24 mouse cellular contexts compared by ENCODE assay signal in genomic region chr11:116541183-116541582, GRCm38 (mm10). TPM values are rescaled to one million over a fixed set of nuclear protein-coding genes. Genes with fewer than 3 reads are reported as not detected.
DNase-seq lines count a peak whose midpoint lies in the region; ATAC-seq and TF ChIP-seq lines count a peak whose summit lies in the region.
"Had no signal": no experiment of that assay in that cellular context is flagged by ENCODE, and none has a peak within 500 bp of the region (broad histone marks: within the 10 kb centered on the region; RNA-seq: fewer than 3 reads in every experiment).

No protein-coding gene starts in this region.

- no peak overlapping the region for H3K27ac ChIP-seq in intestine, postnatal 0 days (ENCODE audit: low read depth, low read length)
- no peak overlapping the region for H3K27ac ChIP-seq in intestine, embryonic 15.5 days
- H3K27ac ChIP-seq in liver, embryonic 13.5 days, result 0 out of 2 replicates have a peak overlapping the region, but pooled peaks have one; percentile 15
- H3K27ac ChIP-seq in liver, embryonic 11.5 days (ENCODE audit: low read depth, low read length), result no peak overlapping the region
- H3K27ac ChIP-seq: embryonic facial prominence, embryonic 10.5 days; embryonic facial prominence, embryonic 12.5 days; forebrain, embryonic 13.5 days; forebrain, embryonic 15.5 days had no signal

- H3K4me2 ChIP-seq in intestine, postnatal 0 days (replicated peaks; ENCODE audit: low read depth), result no peak overlapping the region
- H3K4me2 ChIP-seq in intestine, embryonic 15.5 days (replicated peaks), result no peak overlapping the region
- H3K4me2 ChIP-seq in liver, embryonic 13.5 days, result no peak overlapping the region
- no peak overlapping the region for H3K4me2 ChIP-seq in liver, embryonic 11.5 days
- H3K4me2 ChIP-seq: embryonic facial prominence, embryonic 12.5 days; forebrain, embryonic 13.5 days; forebrain, embryonic 15.5 days had no signal

- H3K27me3 ChIP-seq in intestine, postnatal 0 days (replicated peaks; ENCODE audit: control insufficient read depth, insufficient read depth, low read length), result no peaks in the 10 kb centered on the region
- H3K27me3 ChIP-seq in intestine, embryonic 15.5 days (replicated peaks), result no peaks in the 10 kb centered on the region
- H3K27me3 ChIP-seq in liver, embryonic 13.5 days, result no peaks in the 10 kb centered on the region
- no peaks in the 10 kb centered on the region for H3K27me3 ChIP-seq in liver, embryonic 11.5 days (replicated peaks; ENCODE audit: control insufficient read depth, insufficient read depth, low read length)
- H3K27me3 ChIP-seq: CH12.LX; embryonic facial prominence, embryonic 12.5 days; forebrain, embryonic 13.5 days; forebrain, embryonic 15.5 days; Patski had no signal

- WGBS in intestine, postnatal 0 days, result 77% methylated on average over 11 of the region's 11 CpGs
- 91% methylated on average over 11 of the region's 11 CpGs for WGBS in intestine, embryonic 15.5 days
- 90% methylated on average over 11 of the region's 11 CpGs for WGBS in liver, embryonic 13.5 days (ENCODE audit: insufficient replicate concordance)
- WGBS in liver, embryonic 11.5 days, result 95% methylated on average over 11 of the region's 11 CpGs

- no peak overlapping the region for H3K9ac ChIP-seq in intestine, postnatal 0 days (ENCODE audit: low read depth, low read length)
- no peak overlapping the region for H3K9ac ChIP-seq in intestine, embryonic 15.5 days
- no peak overlapping the region for H3K9ac ChIP-seq in liver, embryonic 13.5 days
- no peak overlapping the region for H3K9ac ChIP-seq in liver, embryonic 11.5 days (ENCODE audit: low read depth, low read length)
- H3K9ac ChIP-seq: embryonic facial prominence, embryonic 12.5 days; forebrain, embryonic 13.5 days; forebrain, embryonic 15.5 days had no signal

- H3K4me3 ChIP-seq in intestine, postnatal 0 days (ENCODE audit: low read depth, low read length), result no peak overlapping the region
- H3K4me3 ChIP-seq in intestine, embryonic 15.5 days (replicated peaks), result no peak overlapping the region
- no peak overlapping the region for H3K4me3 ChIP-seq in liver, embryonic 13.5 days (replicated peaks)
- no peak overlapping the region for H3K4me3 ChIP-seq in liver, embryonic 11.5 days (ENCODE audit: low read depth, low read length)
- H3K4me3 ChIP-seq: embryonic facial prominence, embryonic 10.5 days; embryonic facial prominence, embryonic 12.5 days; forebrain, embryonic 13.5 days; forebrain, embryonic 15.5 days had no signal

- no peak for DNase-seq in liver, embryonic 13.5 days
- DNase-seq in liver, embryonic 11.5 days (ENCODE audit: low spot score), result no peak
- DNase-seq in kidney, postnatal 14 days, result no peak
- DNase-seq: adrenal gland, adult 8-10 months; adrenal gland, postnatal 14 days; adrenal gland, postnatal 36 days; B cell, adult 2 months; cerebellum, adult 11-12 months; cerebellum, adult 2 months; cerebellum, adult 9-10 months; cerebellum, postnatal 10 days had no signal

- ATAC-seq in intestine, postnatal 0 days, result peak; percentile 62; the same call in 1 of the 2 replicates
- ATAC-seq in intestine, embryonic 15.5 days, result no peak
- no peak for ATAC-seq in liver, embryonic 13.5 days (ENCODE audit: low read depth)
- no peak for ATAC-seq in liver, embryonic 11.5 days (replicated peaks; ENCODE audit: low FRiP score)
- ATAC-seq: activated CD4-positive, CD25-positive, alpha-beta regulatory T cell, adult 4 months; CD4-positive, CD25-positive, alpha-beta regulatory T cell, adult 4 months; forebrain, embryonic 13.5 days; forebrain, embryonic 15.5 days; Patski had no signal

- H3K4me1 ChIP-seq in intestine, postnatal 0 days (replicated peaks; ENCODE audit: control insufficient read depth, insufficient read depth, low read length), result no peaks in the 10 kb centered on the region
- H3K4me1 ChIP-seq in intestine, embryonic 15.5 days (replicated peaks), result no peaks in the 10 kb centered on the region
- peaks cover 45% of the 10 kb centered on the region for H3K4me1 ChIP-seq in liver, embryonic 13.5 days (replicated peaks)
- H3K4me1 ChIP-seq in liver, embryonic 11.5 days (replicated peaks; ENCODE audit: control insufficient read depth, insufficient read depth, low read length), result peaks cover 20% of the 10 kb centered on the region
- H3K4me1 ChIP-seq: embryonic facial prominence, embryonic 12.5 days; forebrain, embryonic 13.5 days; forebrain, embryonic 15.5 days had no signal

- H3K9me3 ChIP-seq in intestine, postnatal 0 days (ENCODE audit: control insufficient read depth), result no peaks in the 10 kb centered on the region
- H3K9me3 ChIP-seq in intestine, embryonic 15.5 days, result no peaks in the 10 kb centered on the region
- no peaks in the 10 kb centered on the region for H3K9me3 ChIP-seq in liver, embryonic 13.5 days (replicated peaks)
- H3K9me3 ChIP-seq in liver, embryonic 11.5 days (ENCODE audit: control insufficient read depth, low read length), result no peaks in the 10 kb centered on the region
- H3K9me3 ChIP-seq: embryonic facial prominence, embryonic 10.5 days; embryonic facial prominence, embryonic 12.5 days; forebrain, embryonic 13.5 days; forebrain, embryonic 15.5 days; G1E had no signal

- H3K36me3 ChIP-seq in intestine, postnatal 0 days (ENCODE audit: control insufficient read depth, insufficient read depth), result peaks cover 69% of the 10 kb centered on the region
- peaks cover 51% of the 10 kb centered on the region for H3K36me3 ChIP-seq in intestine, embryonic 15.5 days
- peaks cover 100% of the 10 kb centered on the region for H3K36me3 ChIP-seq in liver, embryonic 13.5 days
- H3K36me3 ChIP-seq in liver, embryonic 11.5 days (ENCODE audit: control insufficient read depth, insufficient read depth, low read length), result peaks cover 51% of the 10 kb centered on the region

- no peak for TF ChIP-seq CTCF in intestine, postnatal 0 days (IDR thresholded peaks at IDR 0.05; ENCODE audit: low read depth)

RNA-seq across cellular contexts. Expression of gene Sphk1, which starts 10.5 kb away (rescaled TPM):
- polyA plus RNA-seq in intestine, postnatal 0 days (2015; fragmentation: Nextera tagmentation; extraction: Ambion mirVana), result 2.5 and 3.3 TPM in 2 replicates
- 5.4 and 6.4 TPM in 2 replicates for polyA plus RNA-seq in intestine, embryonic 15.5 days (2015; fragmentation: Nextera tagmentation; extraction: Ambion mirVana)
- polyA plus RNA-seq in liver, embryonic 13.5 days (2015; fragmentation: Nextera tagmentation; extraction: Ambion mirVana), result 28.5 and 32.7 TPM in 2 replicates
- polyA plus RNA-seq in liver, embryonic 11.5 days (2014; fragmentation: Nextera tagmentation; extraction: Ambion mirVana), result 39.0 and 44.1 TPM in 2 replicates
- polyA plus RNA-seq: activated CD4-positive, CD25-positive, alpha-beta regulatory T cell, adult 4 months had no signal

RNA-seq across cellular contexts. Expression of gene Ube2o, which starts 40.1 kb away (rescaled TPM):
- polyA plus RNA-seq in intestine, postnatal 0 days (2015; fragmentation: Nextera tagmentation; extraction: Ambion mirVana), result 3.7 and 4.8 TPM in 2 replicates
- polyA plus RNA-seq in intestine, embryonic 15.5 days (2015; fragmentation: Nextera tagmentation; extraction: Ambion mirVana), result 8.4 and 8.8 TPM in 2 replicates
- polyA plus RNA-seq in liver, embryonic 13.5 days (2015; fragmentation: Nextera tagmentation; extraction: Ambion mirVana), result 17.5 and 22.1 TPM in 2 replicates
- 13.5 and 13.9 TPM in 2 replicates for polyA plus RNA-seq in liver, embryonic 11.5 days (2014; fragmentation: Nextera tagmentation; extraction: Ambion mirVana)

RNA-seq across cellular contexts. Expression of gene Aanat, which starts 45.0 kb away (rescaled TPM):
- not detected in 2 replicates for polyA plus RNA-seq in intestine, postnatal 0 days (2015; fragmentation: Nextera tagmentation; extraction: Ambion mirVana)
- not detected in 2 replicates for polyA plus RNA-seq in intestine, embryonic 15.5 days (2015; fragmentation: Nextera tagmentation; extraction: Ambion mirVana)
- not detected in 2 replicates for polyA plus RNA-seq in liver, embryonic 13.5 days (2015; fragmentation: Nextera tagmentation; extraction: Ambion mirVana)
- not detected in 2 replicates for polyA plus RNA-seq in liver, embryonic 11.5 days (2014; fragmentation: Nextera tagmentation; extraction: Ambion mirVana)
- polyA plus RNA-seq: activated CD4-positive, CD25-positive, alpha-beta regulatory T cell, adult 4 months; CD4-positive, CD25-positive, alpha-beta regulatory T cell, adult 4 months; embryonic facial prominence, embryonic 10.5 days; embryonic facial prominence, embryonic 12.5 days; embryonic facial prominence, embryonic 14.5 days; forebrain, embryonic 11.5 days; G1E; Patski had no signal

RNA-seq across cellular contexts. Expression of gene Prpsap1, which starts 47.2 kb away (rescaled TPM):
- polyA plus RNA-seq in intestine, postnatal 0 days (2015; fragmentation: Nextera tagmentation; extraction: Ambion mirVana), result 177 and 194 TPM in 2 replicates
- polyA plus RNA-seq in intestine, embryonic 15.5 days (2015; fragmentation: Nextera tagmentation; extraction: Ambion mirVana), result 210 and 225 TPM in 2 replicates
- 59.3 and 62.7 TPM in 2 replicates for polyA plus RNA-seq in liver, embryonic 13.5 days (2015; fragmentation: Nextera tagmentation; extraction: Ambion mirVana)
- polyA plus RNA-seq in liver, embryonic 11.5 days (2014; fragmentation: Nextera tagmentation; extraction: Ambion mirVana), result 133 and 135 TPM in 2 replicates
